Mouse (Mus musculus) bone marrow, adult 2 months (tissue): ENCODE data around the gene Gm49027.

Experiments
- CTCF ChIP-seq: fragments of 200-500 bp; IDR thresholded peaks from 2 replicates; pipeline ENCODE4 v1.5.1; 2011; ENCODE audit warnings: low read length, control low read depth; ENCODE audit not compliant: control insufficient read depth, insufficient read depth
- POLR2A ChIP-seq: fragments of 200-500 bp; IDR thresholded peaks from 2 replicates; pipeline ENCODE4 v1.6.1; 2011; ENCODE audit warnings: low read depth, mild to moderate bottlenecking, control low read depth, low read length, borderline replicate concordance; ENCODE audit not compliant: control insufficient read depth

- TF ChIP-seq CTCF (no peak), POLR2A (no peak)
These were observed 60.6 kb downstream of the Gm49027 start for GRCm38 (mm10) chr5:123464638-123465037.
